Mouse (Mus musculus) urinary bladder, postnatal 36 days (tissue): ENCODE data around the gene Kdelr1.

ENCODE experiments used
- DNase-seq, 2 experiments: peaks; one replicate each; pipeline ENCODE4 v3.0.0; 2022; ENCODE audit warnings: low spot score in 2 of 2, mixed read lengths in 1 of 2

Kdelr1 gene

DNA sequence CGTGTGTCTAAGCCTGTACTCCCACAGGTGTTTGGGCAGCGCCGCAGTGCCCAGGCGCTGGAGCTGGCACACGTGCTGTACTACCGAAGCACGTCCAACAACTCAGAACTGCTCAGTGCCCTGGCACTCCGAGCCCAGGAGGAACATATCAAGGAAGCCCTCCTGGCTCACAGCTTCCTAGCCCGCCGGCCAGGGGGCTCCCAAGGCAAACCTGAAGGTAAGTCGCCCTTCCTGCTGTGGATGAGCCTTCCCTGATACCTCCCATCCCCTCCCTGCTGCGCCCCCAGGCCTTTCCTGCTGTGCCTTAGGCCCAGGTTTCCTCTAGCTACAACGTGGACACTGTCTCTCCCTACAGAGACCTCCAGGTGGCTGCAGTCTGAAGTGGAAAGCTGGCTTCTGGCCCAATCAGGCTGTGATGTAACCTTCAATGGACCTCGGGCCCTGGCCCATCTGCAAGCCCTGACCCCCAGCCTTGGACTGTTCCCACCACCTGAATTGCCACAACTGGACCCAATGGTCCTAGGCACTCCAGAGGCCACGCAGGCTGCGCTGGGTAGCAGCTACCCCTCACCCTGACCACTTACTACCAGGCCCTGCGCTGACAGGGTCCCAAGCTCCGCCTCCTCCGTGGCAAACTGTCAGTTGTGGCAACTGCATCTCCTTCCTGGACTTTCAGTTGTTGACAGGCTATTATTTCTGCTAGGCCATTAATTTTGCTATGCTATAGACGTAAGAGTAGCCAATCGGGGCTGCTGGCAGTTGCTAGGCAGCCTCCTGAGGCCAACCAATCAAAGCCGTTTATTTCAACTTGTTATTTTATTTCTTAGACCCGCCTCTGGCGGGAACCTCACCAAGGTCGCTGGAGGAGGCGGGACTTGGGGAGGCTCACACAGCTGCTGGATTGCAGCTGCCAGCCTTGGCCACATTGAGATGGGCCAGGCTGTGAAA is 43.8 kb downstream of the Kdelr1 start:
- DNase-seq = peak; percentile 56 to 77

DNA sequence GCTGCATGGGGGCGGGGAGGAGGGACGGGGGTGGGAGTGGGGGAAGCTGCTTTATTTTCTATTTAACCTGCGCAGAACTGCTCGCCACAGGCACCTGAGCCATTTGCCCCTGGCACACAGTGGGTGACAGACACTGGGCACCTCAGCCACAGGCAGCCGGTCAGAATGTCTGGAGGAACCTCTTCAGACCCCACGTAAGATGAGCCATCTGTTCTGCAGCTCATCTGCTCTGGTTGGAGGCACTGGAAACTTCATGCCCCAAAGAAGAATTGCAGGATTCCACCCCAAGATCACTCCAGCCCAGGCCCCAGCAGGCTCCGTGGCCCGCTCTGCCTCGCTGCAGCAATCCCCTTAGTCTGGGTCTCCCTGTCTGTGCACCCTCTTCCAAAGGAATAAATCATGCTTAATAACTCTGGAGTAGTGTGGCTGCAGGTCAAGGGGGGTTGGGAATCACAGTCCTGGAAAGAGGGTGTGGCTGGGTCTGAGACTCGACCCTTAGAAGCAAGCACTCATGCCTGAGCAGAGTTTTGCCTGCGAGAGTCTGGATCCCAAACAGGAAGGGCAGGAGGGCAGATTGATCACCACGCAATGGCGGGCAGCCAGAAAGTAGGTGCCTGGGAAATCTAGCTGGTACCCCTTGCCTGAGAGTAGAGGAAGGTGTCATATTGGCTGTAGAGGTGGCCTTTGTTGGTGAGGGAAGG is 44.6 kb downstream of the Kdelr1 start:
- no peak for DNase-seq

DNA sequence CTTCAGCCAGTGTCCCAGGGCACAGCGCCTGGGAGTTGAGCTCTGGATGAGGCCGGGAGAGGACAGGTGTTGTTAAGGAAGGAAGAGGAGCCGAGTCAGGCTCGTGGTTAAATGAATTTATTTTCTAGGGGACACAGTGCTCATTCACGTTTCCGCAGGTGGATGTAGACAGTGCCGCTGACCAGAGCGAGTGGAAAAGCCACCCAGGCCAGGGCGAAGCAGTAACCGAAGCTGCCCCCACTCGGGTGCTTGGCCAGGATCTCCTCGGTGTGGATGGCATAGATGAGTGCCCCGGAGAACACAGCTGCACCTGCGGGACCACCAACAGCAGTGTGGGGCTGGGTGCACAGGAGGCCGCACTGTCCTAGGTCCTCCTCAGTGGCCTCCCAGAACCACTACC is 45.4 kb downstream of the Kdelr1 start:
- no peak for DNase-seq

- no peak for DNase-seq
Measured at GRCm38 (mm10) chr7:45919083-45919671, 46.6 kb downstream of the Kdelr1 start.

GRCm38 (mm10) chr7:45919761-45920160 is 47.2 kb downstream of the Kdelr1 start:
- no peak for DNase-seq

- DNase-seq = peak; percentile 51 to 55
Measured at GRCm38 (mm10) chr7:45920583-45921241, 48.1 kb downstream of the Kdelr1 start.

DNA sequence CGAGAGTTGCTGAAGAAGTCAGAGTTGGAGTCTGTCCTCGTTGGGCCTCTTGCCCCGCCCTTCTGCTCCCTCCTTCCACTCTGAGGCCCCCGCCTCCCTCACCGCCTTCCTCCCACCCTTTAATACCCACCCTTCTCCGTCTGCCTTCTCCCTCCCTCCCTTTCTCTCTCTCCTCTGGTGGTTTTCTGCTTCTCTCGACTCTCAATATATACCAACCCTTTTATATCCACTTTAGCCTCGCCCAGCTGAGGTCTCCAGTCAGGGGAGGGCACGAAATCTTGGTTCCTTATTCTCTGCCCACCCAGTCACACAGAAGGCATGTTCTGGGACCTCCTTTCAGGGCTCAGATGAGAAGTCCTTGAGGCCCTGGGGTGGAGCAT is 48.7 kb downstream of the Kdelr1 start, which contains the start of gene Emp3:
Gene Emp3, minus strand, starts transcription at position 163 of the 380 bp plus-strand sequence.
- peak in 1 of 2 experiments; percentile 62 for DNase-seq

DNA sequence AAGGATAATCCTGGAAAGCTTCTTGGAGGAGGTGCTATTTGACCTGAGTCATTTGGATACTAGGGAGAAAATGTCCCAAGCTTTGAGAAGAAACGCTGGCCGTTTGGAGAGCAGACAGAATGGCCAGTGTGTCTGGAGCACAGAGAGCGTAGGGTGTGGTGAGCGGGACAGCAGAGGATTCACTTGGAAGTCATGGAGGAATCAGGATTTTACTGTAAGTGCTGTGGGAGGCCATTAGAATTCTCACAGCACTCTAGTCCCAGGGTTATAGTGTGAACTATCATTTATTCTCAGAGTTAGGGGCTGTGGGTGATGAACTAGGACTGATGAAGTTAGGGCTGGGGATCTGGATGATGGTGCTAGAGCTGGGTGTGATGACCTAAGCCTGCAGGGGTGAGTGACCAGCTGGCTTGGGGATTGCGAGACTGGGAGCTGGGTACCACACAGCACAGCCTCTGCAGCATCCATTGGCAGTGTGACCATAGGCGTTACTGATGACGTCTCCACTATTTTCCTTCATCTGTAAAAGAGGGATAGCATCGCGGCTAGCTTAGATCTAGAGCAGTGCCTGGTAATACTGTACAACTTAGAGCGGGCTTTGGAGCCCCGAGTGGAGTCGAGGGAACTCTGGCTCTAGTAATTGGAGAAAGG is 49.5 kb downstream of the Kdelr1 start:
- DNase-seq = no peak

DNA sequence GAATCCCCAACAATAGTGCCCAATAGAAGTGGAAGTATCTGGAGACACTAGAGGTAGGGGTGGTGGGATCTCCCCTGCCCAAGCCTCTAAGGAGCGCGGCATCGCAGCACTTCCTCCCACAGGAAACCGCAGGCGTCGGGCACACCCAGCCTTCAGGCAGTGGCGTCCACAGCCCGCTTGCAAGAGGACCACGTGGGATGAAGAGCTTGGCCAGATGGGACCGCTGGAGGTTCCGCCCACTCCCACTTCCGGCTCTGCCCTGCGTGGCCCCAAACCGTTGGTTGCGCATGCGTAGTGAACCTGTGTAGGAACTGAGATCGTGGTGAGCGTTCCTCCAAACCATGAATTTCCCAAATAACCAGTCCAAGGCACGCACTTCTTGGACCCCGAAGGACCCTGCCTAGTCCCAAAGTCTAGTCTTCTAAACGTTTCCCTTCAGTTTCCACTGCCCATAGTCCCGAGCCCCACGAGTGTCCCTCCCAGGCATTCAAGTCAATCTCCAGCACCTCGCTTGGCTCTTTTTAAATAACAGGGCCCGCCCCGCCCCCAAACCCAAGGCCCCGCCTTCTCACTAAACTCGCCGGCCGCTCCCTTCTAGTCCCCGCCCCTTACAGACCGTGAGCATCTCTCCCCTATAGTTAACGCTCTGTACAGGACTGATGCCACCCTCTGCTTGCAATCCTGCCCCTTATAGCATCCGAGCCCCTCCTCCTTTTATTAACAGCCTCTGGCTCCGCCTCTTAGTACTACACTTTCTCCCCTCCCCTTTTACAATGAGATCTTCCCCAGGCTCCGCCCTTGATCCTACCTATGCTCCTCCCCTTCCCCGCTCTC is 50.6 kb downstream of the Kdelr1 start:
- peak; percentile 90 to 95 for DNase-seq

GRCm38 (mm10) chr7:45923762-45924428 is 51.3 kb downstream of the Kdelr1 start, which contains the start of gene Ccdc114:
Ccdc114 (plus strand) TSS chr7:45924072.
- DNase-seq = peak; percentile 49 to 79

GRCm38 (mm10) chr7:45924429-45924816 is 51.9 kb downstream of the Kdelr1 start:
- no peak for DNase-seq

- no peak for DNase-seq
Measured at GRCm38 (mm10) chr7:45928626-45929295, 56.2 kb downstream of the Kdelr1 start.

DNA sequence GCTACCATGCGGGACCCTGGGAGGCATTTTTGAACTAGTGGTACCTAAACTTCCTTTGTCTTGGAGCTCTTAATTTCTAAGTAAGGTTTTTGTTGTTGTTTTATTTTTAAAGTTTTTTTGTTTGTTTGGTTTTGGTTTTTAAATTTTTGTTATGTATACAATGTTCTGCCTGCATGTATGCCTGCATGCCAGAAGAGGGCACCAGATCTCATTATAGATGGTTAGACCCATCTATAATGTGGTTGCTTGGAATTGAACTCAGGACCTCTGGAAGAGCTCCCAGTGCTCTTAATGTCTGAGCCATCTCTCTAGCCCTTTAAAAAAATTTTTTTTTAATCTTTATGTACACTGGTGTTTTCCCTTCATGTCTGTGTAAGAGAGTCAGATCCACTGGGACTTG is 57.1 kb downstream of the Kdelr1 start:
- no peak for DNase-seq
